Mouse (Mus musculus): ENCODE measurements around the gene Man2c1. TPM values are rescaled to one million over a fixed set of nuclear protein-coding genes. Genes with fewer than 3 reads are reported as not detected.

Gene Man2c1
- polyA plus RNA-seq, 1 experiment from 2014 or later: 35.4 TPM

DNA sequence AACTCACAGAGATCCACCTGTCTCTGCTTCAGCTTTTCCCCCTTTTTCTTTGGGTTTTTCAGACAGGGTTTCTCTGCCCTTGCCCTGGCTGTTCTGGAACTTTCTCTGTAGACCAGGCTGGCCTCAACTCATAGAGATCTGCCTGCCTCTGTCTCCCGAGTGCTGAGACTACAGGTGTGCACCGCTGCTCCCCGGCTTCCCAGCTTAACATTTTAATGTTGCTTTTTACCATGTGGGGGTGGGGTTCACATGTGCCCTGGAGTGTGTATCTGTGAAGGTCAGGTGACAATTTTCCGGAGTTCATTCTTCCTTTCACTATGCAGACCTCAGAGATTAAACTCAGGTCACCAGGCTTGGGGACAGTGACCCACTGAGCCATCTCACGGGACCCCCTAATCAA lies 19.7 kb downstream of the Man2c1 start:
- DNase-seq (ENCODE audit: low spot score) (no peak), ATAC-seq (replicated peaks; ENCODE audit: low FRiP score, low TSS enrichment, low read depth) (no peak)
- no peaks in the 10 kb centered on the region for H3K27me3 ChIP-seq (replicated peaks; ENCODE audit: control insufficient read depth, insufficient read depth, low read length)
- peaks cover 11% of the 10 kb centered on the region for H3K4me1 ChIP-seq (replicated peaks; ENCODE audit: control insufficient read depth, insufficient read depth, low read length)
- WGBS: 85% methylated on average over 5 of the region's 5 CpGs
- no peak overlapping the region for H3K4me3 ChIP-seq (ENCODE audit: low read depth, low read length)
- H3K27ac ChIP-seq (ENCODE audit: low read depth): no peak overlapping the region
- peaks cover 7% of the 10 kb centered on the region; the same call in 1 of the 2 replicates for H3K36me3 ChIP-seq (ENCODE audit: control insufficient read depth, insufficient read depth, low read length)
- no peak overlapping the region for H3K9ac ChIP-seq (ENCODE audit: low read length)
- no peaks in the 10 kb centered on the region for H3K9me3 ChIP-seq (ENCODE audit: control insufficient read depth, low read length)
- no peak overlapping the region for H3K4me2 ChIP-seq (ENCODE audit: low read length)

DNA sequence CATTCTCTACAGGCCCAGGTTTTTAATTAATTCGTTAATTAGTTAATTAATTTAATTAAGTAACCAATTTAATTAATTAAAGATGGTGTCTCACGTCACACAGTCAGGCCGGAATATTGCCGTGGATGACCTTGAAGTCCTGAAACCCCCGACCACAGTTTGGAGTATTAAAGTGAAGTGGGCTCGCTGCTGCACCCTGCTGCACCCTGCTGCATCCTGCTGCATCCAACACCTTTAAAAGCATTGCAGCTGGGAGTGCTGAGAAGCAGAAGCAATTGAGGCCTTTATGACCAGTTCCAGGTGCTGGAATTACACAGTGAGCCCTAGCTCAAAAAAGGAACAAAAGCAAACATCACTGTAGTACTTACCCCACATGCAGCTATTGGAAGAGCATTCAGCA lies 21.8 kb downstream of the Man2c1 start:
- H3K4me3 ChIP-seq (ENCODE audit: low read depth, low read length): no peak overlapping the region
- H3K9ac ChIP-seq (ENCODE audit: low read length): no peak overlapping the region
- DNase-seq (ENCODE audit: low spot score) (no peak), ATAC-seq (replicated peaks; ENCODE audit: low FRiP score, low TSS enrichment, low read depth) (no peak)
- no peak overlapping the region for H3K4me2 ChIP-seq (ENCODE audit: low read length)
- peaks cover 10% of the 10 kb centered on the region for H3K4me1 ChIP-seq (replicated peaks; ENCODE audit: control insufficient read depth, insufficient read depth, low read length)
- WGBS: 51% methylated on average over 6 of the region's 6 CpGs
- H3K27me3 ChIP-seq (replicated peaks; ENCODE audit: control insufficient read depth, insufficient read depth, low read length): no peaks in the 10 kb centered on the region
- H3K9me3 ChIP-seq (ENCODE audit: control insufficient read depth, low read length): no peaks in the 10 kb centered on the region
- H3K36me3 ChIP-seq (ENCODE audit: control insufficient read depth, insufficient read depth, low read length): peaks cover 14% of the 10 kb centered on the region; the same call in 1 of the 2 replicates
- H3K27ac ChIP-seq (ENCODE audit: low read depth): no peak overlapping the region

DNA sequence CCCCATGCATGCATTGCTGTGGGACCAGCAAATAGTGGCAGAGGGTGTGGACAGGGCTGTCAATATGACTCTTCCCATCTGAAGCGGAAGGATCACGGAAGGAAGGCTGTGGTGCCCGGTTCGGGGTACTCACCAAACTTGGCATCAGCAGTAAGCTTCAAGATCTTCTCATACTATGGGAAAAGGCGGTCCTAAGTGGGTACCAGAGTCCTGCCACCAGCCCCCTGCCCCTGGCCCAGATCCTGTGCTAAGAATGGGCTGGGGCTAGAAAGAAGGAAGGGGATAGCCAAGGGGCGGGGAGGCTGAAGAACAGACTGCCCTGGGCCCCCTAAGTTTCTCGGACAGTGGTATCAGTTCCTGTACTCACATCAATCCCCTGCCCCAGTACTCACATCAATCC lies 25.9 kb downstream of the Man2c1 start:
- DNase-seq (ENCODE audit: low spot score) (no peak), ATAC-seq (replicated peaks; ENCODE audit: low FRiP score, low TSS enrichment, low read depth) (no peak)
- H3K36me3 ChIP-seq (ENCODE audit: control insufficient read depth, insufficient read depth, low read length): peaks cover 14% of the 10 kb centered on the region; the same call in 1 of the 2 replicates
- no peaks in the 10 kb centered on the region for H3K27me3 ChIP-seq (replicated peaks; ENCODE audit: control insufficient read depth, insufficient read depth, low read length)
- 90% methylated on average over 7 of the region's 7 CpGs for WGBS
- H3K4me3 ChIP-seq (ENCODE audit: low read depth, low read length): no peak overlapping the region
- H3K4me1 ChIP-seq (replicated peaks; ENCODE audit: control insufficient read depth, insufficient read depth, low read length): peaks cover 9% of the 10 kb centered on the region
- no peak overlapping the region for H3K27ac ChIP-seq (ENCODE audit: low read depth)
- no peak overlapping the region for H3K9ac ChIP-seq (ENCODE audit: low read length)
- H3K9me3 ChIP-seq (ENCODE audit: control insufficient read depth, low read length): no peaks in the 10 kb centered on the region
- H3K4me2 ChIP-seq (ENCODE audit: low read length): no peak overlapping the region

DNA sequence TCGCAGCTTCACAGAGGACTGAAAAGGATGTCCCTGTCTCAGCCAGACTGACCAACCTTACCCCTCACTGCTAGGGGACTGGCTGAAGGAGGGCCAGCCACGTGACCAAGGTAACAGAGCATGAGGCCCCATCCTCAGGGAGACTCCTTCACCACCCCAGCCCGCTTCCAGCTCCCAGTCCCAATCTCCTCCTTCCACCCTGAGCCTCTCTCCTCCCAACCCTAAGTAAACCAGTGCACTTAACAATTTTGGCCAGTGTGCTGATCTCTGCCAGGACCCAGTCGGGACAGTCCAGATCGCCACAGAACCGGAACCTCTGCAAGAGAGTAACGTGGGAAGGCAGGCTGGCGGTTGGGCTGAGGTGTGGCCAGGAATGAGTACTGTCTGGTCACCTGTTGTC lies 26.3 kb downstream of the Man2c1 start:
- no peaks in the 10 kb centered on the region for H3K9me3 ChIP-seq (ENCODE audit: control insufficient read depth, low read length)
- no peak overlapping the region for H3K4me3 ChIP-seq (ENCODE audit: low read depth, low read length)
- H3K9ac ChIP-seq (ENCODE audit: low read length): no peak overlapping the region
- no peak overlapping the region for H3K4me2 ChIP-seq (ENCODE audit: low read length)
- H3K27me3 ChIP-seq (replicated peaks; ENCODE audit: control insufficient read depth, insufficient read depth, low read length): no peaks in the 10 kb centered on the region
- peaks cover 14% of the 10 kb centered on the region; the same call in 1 of the 2 replicates for H3K36me3 ChIP-seq (ENCODE audit: control insufficient read depth, insufficient read depth, low read length)
- peaks cover 9% of the 10 kb centered on the region for H3K4me1 ChIP-seq (replicated peaks; ENCODE audit: control insufficient read depth, insufficient read depth, low read length)
- 83% methylated on average over 8 of the region's 8 CpGs for WGBS
- H3K27ac ChIP-seq (ENCODE audit: low read depth): no peak overlapping the region
- DNase-seq (ENCODE audit: low spot score) (no peak), ATAC-seq (replicated peaks; ENCODE audit: low FRiP score, low TSS enrichment, low read depth) (no peak)

DNA sequence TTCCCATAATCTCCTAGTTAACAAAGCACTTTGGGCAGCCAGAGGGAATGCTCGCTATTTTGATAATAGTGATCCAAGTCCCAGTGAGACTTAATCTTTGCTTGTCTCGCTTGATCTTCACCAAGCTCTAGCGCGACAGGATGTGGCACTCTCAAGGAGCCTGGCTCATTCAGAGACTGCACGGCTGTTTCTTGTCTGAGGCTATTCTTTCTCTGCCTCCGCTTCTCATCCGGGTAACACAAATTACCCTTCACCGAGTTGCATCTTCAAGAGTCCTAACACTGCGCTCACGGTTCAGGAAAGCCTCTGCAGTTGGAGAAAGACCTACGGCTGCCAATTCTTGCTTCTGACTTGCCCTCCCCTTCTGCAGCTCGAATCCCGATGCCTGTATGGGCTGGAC lies 27.0 kb downstream of the Man2c1 start:
- H3K27me3 ChIP-seq (replicated peaks; ENCODE audit: control insufficient read depth, insufficient read depth, low read length): no peaks in the 10 kb centered on the region
- H3K4me1 ChIP-seq (replicated peaks; ENCODE audit: control insufficient read depth, insufficient read depth, low read length): peaks cover 9% of the 10 kb centered on the region
- no peaks in the 10 kb centered on the region for H3K9me3 ChIP-seq (ENCODE audit: control insufficient read depth, low read length)
- peak overlapping the region; percentile 95 for H3K4me3 ChIP-seq (ENCODE audit: low read depth, low read length)
- H3K36me3 ChIP-seq (ENCODE audit: control insufficient read depth, insufficient read depth, low read length): peaks cover 14% of the 10 kb centered on the region; the same call in 1 of the 2 replicates
- DNase-seq (ENCODE audit: low spot score) (no peak), ATAC-seq (replicated peaks; ENCODE audit: low FRiP score, low TSS enrichment, low read depth) (no peak)
- H3K9ac ChIP-seq (ENCODE audit: low read length): peak overlapping the region; percentile 65
- 29% methylated on average over 13 of the region's 13 CpGs for WGBS
- H3K4me2 ChIP-seq (ENCODE audit: low read length): peak overlapping the region; percentile 93
- H3K27ac ChIP-seq (ENCODE audit: low read depth): no peak overlapping the region

DNA sequence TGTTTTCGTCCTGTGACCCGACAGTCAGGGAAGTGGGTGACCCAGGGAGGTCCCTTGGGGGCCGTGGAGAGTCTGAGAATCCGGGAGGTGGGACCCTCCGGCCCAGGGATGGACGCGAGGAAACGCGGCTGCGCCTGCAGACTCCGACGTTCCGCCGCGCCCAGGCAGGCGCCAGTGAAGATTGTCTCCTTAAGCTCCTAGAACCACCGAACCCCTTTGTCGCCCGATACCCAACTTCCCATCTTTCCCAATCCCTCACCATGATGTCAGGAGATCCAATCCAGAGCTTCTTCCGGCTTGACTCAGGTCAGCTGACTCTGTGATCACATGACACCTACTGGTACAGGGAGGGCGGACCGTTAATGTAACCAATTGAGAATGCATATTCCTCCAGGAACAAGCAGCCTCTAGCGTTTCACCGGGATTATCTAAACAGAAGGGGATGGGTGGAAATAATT lies 27.6 kb downstream of the Man2c1 start, which contains the start of gene Commd4:
Gene Commd4 (minus strand): TSS at position 319 of the 458 bp plus-strand sequence.
- ATAC-seq (replicated peaks; ENCODE audit: low FRiP score, low TSS enrichment, low read depth): peak; percentile 88
- peaks cover 14% of the 10 kb centered on the region; the same call in 1 of the 2 replicates for H3K36me3 ChIP-seq (ENCODE audit: control insufficient read depth, insufficient read depth, low read length)
- H3K4me1 ChIP-seq (replicated peaks; ENCODE audit: control insufficient read depth, insufficient read depth, low read length): peaks cover 9% of the 10 kb centered on the region
- H3K4me3 ChIP-seq (ENCODE audit: low read depth, low read length): peak within 1 kb of the TSS; percentile 95
- no peaks in the 10 kb centered on the region for H3K9me3 ChIP-seq (ENCODE audit: control insufficient read depth, low read length)
- H3K27me3 ChIP-seq (replicated peaks; ENCODE audit: control insufficient read depth, insufficient read depth, low read length): no peaks in the 10 kb centered on the region
- whole genome bisulfite sequencing: 2% methylated on average over 24 of the region's 24 CpGs
- no peak within 1 kb of the TSS for H3K27ac ChIP-seq (ENCODE audit: low read depth)
- peak within 1 kb of the TSS; percentile 93 for H3K4me2 ChIP-seq (ENCODE audit: low read length)
- H3K9ac ChIP-seq (ENCODE audit: low read length): peak within 1 kb of the TSS; percentile 65
- DNase-seq (ENCODE audit: low spot score): peak; percentile 93

DNA sequence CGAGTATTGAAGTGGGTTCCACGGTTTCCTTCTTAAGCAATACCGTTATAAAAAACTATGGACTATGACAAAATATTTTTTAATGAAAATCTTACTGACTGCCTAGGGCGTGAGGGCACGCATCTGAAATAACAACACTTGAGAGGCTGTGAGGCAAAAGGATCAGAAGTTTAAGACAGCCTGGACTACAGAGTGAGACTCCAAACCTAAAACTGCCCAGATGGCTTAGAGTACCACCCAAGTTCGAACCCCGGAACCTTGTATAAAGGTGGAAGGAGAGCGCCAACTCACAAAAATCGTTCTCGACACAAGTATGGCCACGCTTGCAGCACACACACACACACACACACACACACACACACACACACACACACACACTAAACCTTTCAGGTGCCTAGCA lies 28.0 kb downstream of the Man2c1 start:
- no peak overlapping the region for H3K27ac ChIP-seq (ENCODE audit: low read depth)
- DNase-seq (ENCODE audit: low spot score): no peak
- peaks cover 14% of the 10 kb centered on the region; the same call in 1 of the 2 replicates for H3K36me3 ChIP-seq (ENCODE audit: control insufficient read depth, insufficient read depth, low read length)
- peak overlapping the region; percentile 42 for H3K9ac ChIP-seq (ENCODE audit: low read length)
- peak overlapping the region; percentile 93 for H3K4me2 ChIP-seq (ENCODE audit: low read length)
- 33% methylated on average over 11 of the region's 11 CpGs for WGBS
- H3K27me3 ChIP-seq (replicated peaks; ENCODE audit: control insufficient read depth, insufficient read depth, low read length): no peaks in the 10 kb centered on the region
- H3K4me3 ChIP-seq (ENCODE audit: low read depth, low read length): peak overlapping the region; percentile 95
- H3K9me3 ChIP-seq (ENCODE audit: control insufficient read depth, low read length): no peaks in the 10 kb centered on the region
- ATAC-seq (replicated peaks; ENCODE audit: low FRiP score, low TSS enrichment, low read depth): peak; percentile 32; the same call in 1 of the 2 replicates
- peaks cover 9% of the 10 kb centered on the region for H3K4me1 ChIP-seq (replicated peaks; ENCODE audit: control insufficient read depth, insufficient read depth, low read length)

DNA sequence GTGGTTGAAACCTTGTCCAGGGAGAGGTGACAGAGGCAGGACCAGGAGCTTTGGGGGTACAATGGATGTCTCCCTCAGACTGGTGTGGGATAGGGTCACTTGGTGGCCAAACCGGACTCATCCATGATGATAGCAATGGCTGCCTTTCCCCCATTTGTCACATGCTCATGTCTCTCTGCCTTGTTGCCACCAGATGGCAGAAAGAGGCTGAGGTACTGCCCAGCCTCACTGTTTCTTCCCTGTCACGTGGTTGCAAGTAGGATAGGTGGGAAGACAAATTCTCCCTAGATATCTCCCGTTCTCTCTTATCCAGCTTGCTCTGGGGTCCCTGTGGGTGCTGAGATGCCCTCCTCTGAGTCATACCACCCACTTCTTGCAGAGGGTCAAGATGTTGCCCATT lies 32.0 kb downstream of the Man2c1 start:
- H3K27ac ChIP-seq (ENCODE audit: low read depth): no peak overlapping the region
- H3K27me3 ChIP-seq (replicated peaks; ENCODE audit: control insufficient read depth, insufficient read depth, low read length): no peaks in the 10 kb centered on the region
- no peak overlapping the region for H3K4me2 ChIP-seq (ENCODE audit: low read length)
- 10% methylated on average over 3 of the region's 3 CpGs for WGBS
- H3K4me3 ChIP-seq (ENCODE audit: low read depth, low read length): no peak overlapping the region
- H3K9ac ChIP-seq (ENCODE audit: low read length): no peak overlapping the region
- H3K9me3 ChIP-seq (ENCODE audit: control insufficient read depth, low read length): no peaks in the 10 kb centered on the region
- H3K4me1 ChIP-seq (replicated peaks; ENCODE audit: control insufficient read depth, insufficient read depth, low read length): peaks cover 3% of the 10 kb centered on the region
- H3K36me3 ChIP-seq (ENCODE audit: control insufficient read depth, insufficient read depth, low read length): no peaks in the 10 kb centered on the region
- ATAC-seq (replicated peaks; ENCODE audit: low FRiP score, low TSS enrichment, low read depth) (no peak), DNase-seq (ENCODE audit: low spot score) (peak; percentile 55)

DNA sequence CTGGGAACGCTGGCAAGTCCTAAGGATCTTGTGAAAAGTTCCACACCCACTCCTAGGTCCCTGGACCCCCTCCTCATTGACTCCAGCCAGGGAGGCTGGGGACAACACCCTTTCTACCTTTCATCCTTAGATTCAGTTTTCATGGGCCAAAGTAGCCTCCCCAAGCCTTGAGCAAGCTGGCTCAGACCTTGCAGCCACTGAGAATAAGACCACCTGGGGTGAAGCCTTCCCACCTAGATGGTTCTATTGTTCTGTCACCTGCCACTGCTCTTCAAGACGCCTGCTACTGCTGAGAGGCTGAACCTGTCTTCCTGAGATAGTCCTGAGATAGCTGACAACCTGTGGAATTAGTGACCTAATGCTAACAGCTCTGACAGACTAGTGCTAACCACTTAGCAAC lies 32.6 kb downstream of the Man2c1 start:
- no peak for ATAC-seq (replicated peaks; ENCODE audit: low FRiP score, low TSS enrichment, low read depth)
- DNase-seq (ENCODE audit: low spot score): no peak
- Histone ChIP-seq H3K27me3 (replicated peaks; ENCODE audit: control insufficient read depth, insufficient read depth, low read length) (no peaks in the 10 kb centered on the region), H3K36me3 (ENCODE audit: control insufficient read depth, insufficient read depth, low read length) (no peaks in the 10 kb centered on the region), H3K4me1 (replicated peaks; ENCODE audit: control insufficient read depth, insufficient read depth, low read length) (no peaks in the 10 kb centered on the region), H3K9me3 (ENCODE audit: control insufficient read depth, low read length) (no peaks in the 10 kb centered on the region), H3K27ac (ENCODE audit: low read depth) (no peak overlapping the region), H3K4me3 (ENCODE audit: low read depth, low read length) (no peak overlapping the region), H3K4me2 (ENCODE audit: low read length) (no peak overlapping the region), H3K9ac (ENCODE audit: low read length) (no peak overlapping the region)
- WGBS: 28% methylated on average over 2 of the region's 2 CpGs

Measured in intestine, embryonic 14.5 days (tissue).